Mouse (Mus musculus) layer of hippocampus, postnatal 10 days (tissue): ENCODE measurements around the gene Prps1l3. TPM values are rescaled to one million over a fixed set of nuclear protein-coding genes. Genes with fewer than 3 reads are reported as not detected.
"Not testable (repeated sequence)": the region's sequence is repeated elsewhere in the genome, so short reads cannot be mapped to it uniquely, and the experiment has no call there.

Experiments
- DNase-seq, 2 experiments: peaks; one replicate each; pipeline ENCODE4 v3.0.0; 2021; ENCODE audit warnings: low spot score in 2 of 2
- long read RNA-seq: library from polyadenylated mRNA; stranded (forward); transcript quantifications from one replicate; pipeline ENCODE4 v2.0.0, GENCODE M21; 2023
- total RNA-seq, 2 experiments: library from RNA; stranded (reverse); gene quantifications; 2 replicates each; pipeline ENCODE4 v1.2.3; 2021

The Prps1l3 gene
- total RNA-seq, result 10 to 100 TPM; 14.3 to 15.2 TPM
- long read RNA-seq, transcript Prps1l3-201 (2 exons, 1,720 nt), result major isoform, 11 of 12 reads
- long read RNA-seq, partial matches to known transcripts, result 0 of 12 reads
- long read RNA-seq, other reads (novel, unspliced or antisense), result 1 of 12 reads

DNA sequence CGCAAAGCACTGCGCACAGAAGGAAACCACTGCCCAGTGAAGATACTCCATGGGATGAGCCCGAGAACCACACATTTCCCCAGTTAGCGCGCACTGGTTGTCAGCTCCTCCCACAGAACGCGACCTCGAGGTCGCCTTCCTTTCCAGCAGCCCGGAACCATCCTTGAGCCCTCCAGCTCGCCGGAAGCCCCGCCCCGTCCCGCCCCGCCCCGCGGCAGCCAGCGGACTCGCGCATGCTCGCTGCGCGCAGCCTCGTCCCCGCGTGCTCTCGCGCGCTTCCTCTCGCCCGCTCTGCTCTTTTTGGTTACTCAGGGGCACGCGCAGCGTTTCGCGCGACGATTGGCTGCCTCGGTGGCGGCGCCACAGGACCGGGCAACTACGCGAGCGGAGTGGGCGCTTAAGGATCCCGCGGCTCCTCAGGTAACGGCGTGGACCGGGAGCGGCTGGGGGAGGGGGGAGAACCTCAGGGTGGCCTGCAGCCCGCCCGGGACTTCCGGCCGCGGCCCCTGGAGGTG, at the start of gene Prps1l3, which contains the start of gene Mipol1:
TSS of gene Prps1l3 (plus strand) at position 221 of the 515 bp plus-strand sequence.
TSS of gene Mipol1 (plus strand) at position 236 of the 515 bp plus-strand sequence.
- DNase-seq, result peak; percentile 82 to 86

DNA sequence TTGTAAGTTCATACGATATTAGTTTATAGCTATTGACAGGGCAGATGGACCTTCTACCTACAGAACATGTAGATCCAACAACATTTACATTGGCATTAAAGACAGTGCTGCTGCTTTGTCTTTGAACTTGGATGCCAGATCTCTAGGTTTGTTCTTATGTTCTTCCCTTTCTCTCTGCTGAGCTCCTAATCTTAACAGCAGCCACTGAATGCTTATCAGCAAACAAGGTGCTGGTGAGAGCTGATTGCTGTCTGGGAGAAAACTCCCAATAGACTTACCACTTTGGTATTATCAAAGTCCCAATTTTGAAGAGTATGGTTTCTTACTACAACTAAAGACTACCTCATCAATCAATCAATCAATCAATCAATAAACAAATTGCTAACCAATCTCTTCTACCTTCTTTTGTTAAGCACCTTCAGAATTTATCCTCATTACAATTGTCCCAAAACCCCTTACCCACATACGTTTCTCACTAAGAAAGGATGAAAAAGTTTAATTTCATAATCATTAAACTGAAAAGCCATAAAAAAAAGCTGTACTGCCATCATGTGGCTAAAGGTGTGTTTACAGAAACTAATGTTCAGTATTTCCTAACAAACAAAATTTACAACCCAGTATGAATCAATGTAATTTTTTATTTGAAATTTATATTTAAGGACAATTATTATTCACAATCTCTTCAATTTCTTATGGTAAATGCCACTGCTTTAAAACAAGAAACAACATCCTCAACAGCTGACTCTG, 45.6 kb upstream of the Prps1l3 start:
- no peak for DNase-seq

DNA sequence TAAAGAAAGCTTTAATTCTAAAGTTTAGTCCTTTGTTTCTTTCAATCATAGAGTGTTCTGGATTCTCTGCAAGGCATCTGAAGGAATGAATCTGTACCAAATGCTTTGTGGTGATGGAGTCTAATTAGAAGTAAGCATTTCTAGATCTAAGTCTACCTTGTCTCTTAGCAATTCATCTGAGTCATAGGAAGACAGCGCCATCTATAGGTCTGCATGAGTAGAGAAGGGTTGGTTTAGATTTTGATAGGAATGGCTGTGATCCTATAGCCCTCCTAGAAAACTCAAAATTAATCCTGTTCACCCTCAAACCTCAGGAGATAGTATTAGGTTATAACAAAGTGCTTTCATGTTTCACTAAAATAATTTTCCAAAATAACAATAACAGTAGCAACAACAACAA, 44.7 kb upstream of the Prps1l3 start:
- DNase-seq, result no peak

DNA sequence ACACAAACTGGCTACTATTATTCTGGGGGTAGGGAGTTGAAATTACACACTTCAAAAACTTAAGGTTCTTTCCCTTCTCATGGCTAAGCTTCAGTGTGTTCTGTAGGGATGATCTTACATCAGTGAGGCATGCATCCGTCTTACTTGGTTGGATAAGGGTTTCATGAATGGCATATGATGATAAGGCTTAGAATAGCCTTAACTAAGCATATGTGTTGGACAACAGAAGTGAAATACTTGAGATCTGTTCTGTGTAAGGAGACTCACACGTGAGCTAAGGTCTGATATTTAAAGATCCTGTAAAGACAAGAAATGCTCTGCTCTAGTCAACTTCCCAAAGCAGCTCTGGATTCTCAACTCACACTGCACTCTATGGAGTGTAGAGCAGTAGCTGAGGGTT, 44.1 kb upstream of the Prps1l3 start:
- DNase-seq, result no peak

DNA sequence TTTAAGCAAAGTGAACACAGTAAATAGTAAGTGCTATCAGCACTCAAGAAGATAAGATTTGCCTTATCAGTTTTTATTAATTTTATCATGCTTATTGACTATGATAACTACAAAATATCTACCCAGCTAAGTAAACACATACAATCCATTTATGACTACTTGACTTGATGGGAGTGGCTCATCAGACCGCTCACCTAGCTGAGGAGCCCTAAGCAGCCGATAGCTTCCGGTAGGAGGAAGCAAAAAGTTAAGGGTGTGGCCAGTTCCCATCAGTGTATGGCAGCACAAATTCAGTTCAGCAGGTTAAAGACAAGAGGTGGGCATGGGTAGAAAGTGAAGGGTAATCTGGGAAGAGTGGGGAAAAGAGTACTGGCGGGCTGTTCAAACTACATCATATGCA, 43.2 kb upstream of the Prps1l3 start:
- no peak for DNase-seq

DNA sequence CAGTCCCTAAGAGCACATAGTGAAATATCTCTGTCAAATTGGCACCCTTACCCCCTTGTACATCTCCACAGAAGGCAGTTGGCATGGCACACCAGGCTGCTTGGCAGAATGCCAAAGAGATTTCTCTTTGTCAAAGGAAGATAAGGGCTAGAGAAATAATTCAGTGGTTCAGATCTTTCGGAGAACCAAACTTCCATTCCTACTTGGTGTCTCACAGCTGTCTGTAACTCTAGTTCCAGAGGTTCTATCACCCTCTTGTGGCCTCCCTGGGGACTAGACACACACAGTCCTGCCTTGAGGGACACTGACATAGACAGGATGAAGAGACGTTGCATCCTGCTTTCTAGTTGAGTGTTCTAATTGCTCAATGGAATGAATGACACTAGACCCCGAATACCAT, 35.6 kb upstream of the Prps1l3 start:
- DNase-seq, result peak in 1 of 2 experiments; percentile 12

DNA sequence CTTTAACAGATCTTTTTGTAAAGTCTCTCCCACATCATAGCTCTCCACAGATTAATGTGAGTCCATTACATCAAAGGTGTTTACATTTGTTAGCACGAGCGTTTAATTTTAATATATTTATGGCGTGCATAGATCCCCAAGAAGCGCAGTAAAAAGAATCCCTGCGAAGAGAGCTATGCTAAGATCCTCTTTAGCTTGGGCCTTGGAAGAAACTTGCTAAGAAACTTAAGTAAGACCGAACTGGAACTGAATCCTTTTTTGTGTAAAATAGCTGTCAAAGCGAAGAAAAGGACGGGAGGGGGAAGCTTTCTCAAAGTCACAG, 34.0 kb upstream of the Prps1l3 start:
- DNase-seq, result no peak

DNA sequence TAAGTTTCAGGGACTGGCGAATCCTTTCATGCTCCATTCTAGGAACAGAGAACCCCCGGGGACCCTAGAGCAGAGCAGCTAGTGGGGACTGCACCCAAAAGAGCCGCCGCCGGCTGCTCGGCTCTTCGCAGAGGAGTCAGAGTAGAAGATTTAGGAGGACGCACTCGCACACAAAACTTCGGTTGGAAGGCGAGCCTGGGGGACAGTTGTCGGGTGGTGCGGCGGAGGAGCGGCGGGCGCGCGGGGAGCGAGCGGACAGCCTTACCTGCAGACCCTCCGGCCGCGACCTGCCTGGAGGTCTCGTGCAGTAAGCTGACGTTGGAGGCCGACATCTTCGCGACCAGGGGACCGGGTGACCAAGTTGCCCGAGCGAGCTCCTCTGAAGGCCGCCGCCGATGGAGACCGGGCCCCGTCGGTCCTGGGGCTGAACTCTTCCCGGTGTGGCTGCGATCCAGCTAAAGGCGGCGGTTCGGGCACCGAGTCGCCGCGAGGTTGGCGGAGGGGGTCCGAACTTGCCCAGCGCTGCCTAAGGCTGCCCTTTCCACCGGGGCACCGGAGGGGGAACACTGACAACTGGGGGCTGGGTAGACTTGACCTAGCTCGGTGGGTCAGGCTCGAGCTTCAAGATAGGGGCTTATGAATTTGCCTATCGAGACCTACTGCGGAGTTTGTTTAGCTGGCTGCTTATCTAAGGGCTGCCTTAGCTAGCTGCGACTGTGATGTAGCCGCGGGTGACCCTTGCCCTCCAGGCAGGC, 33.4 kb upstream of the Prps1l3 start:
- DNase-seq, result peak in 1 of 2 experiments; percentile 28

DNA sequence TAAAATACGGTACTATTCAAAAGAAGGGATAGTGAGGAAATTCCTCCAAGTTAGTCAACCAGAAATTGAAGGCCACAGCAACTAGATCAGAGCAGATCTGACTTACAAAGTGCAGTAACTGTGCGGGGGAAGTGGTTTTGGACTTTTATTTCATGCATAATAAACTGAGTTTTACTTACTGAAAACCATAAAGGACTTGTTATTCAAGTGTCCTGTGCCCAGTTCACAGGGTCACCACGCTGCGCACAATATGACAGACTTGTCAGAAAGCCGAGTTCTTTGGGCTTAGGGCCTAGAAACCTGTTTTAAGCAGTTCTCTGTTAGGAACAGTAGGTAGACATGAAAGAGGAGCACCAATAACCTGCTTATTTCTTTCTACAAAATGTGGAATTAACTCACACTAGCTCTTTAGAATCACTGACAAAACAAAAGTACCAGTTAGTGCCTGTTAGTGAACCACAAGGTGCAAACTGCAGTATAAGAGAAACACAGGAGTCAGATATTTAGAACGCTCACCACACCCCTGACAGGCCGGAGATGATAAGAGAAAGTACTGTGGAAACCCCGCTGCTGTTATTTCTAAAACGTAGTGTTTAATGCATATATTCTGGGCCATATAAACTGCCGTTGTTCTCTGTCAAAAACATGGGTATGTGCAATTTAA, 32.7 kb upstream of the Prps1l3 start, which contains the start of gene Slc25a21:
TSS of gene Slc25a21 (minus strand) at position 110 of the 664 bp plus-strand sequence.
- DNase-seq, result no peak

DNA sequence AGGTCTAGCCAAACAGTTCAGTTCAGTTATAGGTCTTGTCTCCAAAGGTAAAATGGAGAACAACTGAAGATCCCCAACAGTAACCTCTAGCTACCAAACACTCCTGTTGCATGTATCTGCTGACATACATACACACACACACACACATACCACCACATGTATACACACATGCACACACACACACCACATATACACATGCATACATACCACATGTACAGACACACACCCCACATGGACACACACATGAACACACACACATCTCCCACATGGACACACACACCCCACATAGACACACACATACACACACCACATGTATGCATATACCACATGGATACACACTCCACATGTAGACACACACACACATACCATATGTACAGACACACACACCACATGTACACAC, 31.9 kb upstream of the Prps1l3 start:
- no peak for DNase-seq

DNA sequence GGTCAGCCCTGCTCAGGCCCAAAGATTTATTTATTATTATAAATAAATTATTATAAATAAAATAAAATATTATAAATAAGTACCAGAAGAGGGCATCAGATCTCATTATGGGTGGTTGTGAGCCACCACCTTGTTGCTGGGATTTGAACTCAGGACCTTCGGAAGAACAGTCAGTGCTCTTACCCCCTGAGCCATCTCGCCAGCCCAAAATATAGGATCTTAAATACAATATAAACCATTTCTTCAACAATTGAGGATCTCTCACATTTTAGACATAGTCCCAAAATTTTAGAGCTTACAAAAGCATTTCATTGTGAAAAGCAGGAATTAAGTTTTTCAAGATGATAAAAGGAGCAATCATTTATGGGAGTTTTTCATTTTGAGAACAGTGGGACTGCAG, 30.8 kb upstream of the Prps1l3 start:
- DNase-seq, result no peak

DNA sequence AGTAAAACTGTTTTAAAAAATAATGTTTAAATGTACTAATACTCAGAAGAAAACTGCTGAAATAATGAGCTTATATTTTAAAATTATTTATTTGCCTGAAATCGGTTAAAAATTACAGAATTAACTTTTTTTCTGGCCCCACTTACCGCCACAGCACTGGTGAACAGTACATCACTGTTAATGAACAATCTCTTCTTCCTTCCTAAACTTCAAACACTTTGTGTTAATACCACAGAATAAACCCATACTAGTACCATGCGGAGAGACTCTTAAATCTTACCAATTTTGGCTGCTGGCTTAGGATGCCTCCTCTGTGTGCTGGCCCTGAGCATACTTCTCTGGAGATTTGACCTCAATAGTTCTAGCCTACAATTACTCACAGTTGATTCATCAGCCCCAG, 28.3 kb upstream of the Prps1l3 start:
- DNase-seq, result no peak

DNA sequence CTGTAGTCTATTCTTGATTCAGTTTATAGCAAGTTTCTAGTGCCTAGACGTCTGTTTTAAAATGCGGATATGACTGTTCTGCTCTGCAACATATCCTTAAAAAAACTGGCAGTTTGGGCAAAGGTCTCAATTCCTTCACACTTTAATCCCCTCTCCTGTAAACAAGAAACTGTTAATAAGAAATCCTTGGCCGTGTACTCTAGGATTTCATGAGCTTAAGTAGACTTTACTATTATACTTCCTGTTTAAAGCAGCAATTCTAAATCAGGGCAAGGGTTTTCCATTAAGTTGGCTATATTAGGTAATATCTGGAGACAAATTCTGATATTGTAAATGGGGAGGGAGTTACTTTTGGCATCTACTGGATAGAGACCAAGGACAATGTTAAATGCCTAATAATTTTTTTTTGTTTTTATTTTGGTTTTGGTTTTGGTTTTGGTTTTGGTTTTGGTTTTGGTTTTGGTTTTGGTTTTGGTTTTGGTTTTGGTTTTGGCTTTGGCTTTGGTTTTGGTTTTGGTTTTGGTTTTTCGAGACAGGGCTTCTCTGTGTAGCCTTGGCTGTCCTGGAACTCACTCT, 25.8 kb upstream of the Prps1l3 start:
- no peak for DNase-seq

DNA sequence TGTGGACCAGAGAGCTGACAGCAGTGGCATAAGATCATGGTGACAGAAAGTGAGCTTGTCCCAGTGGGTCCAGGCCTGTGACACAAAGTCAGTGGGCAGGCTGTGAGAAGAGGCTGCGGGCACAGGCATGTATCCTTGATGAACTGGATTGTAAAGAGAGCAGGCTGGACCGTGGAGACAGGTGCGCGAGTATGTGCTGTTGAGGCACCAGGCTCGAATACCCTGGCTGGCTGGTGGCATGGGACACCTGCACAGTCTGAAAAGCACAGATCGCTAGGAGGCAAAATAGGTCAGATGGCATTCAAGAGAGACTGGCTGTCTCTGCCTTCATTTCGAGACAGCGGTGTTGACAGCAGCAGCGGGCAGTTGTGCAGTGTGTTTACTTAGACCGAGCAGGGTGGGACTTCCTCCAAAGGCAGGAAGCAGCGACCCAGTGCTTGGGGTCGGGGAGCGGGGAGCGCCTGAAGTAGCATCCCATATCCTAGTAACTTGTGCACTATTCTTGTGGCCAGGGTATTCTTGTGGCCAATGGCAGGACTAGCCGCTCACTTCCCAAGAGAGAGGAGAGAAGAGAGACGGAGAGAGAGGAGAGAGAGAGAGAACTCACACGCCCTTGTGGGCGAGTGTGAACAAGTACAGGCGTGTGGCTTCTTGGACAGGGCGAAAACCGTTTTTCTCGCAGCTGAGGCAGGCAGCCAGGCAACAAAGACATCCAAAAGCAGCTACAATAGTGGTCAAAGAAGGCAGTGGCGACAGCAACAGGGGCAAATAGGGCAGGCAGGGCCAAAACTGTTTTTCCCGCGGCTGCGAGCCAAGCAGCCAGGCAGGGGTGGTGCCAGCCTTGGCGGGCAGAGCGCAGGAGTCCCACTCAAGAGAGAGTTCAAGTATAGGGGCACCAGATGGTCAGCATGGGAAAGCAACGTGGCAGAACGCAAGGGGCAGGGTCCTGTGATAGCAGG, 18.6 kb upstream of the Prps1l3 start:
- DNase-seq, result peak; percentile 59 to 63

DNA sequence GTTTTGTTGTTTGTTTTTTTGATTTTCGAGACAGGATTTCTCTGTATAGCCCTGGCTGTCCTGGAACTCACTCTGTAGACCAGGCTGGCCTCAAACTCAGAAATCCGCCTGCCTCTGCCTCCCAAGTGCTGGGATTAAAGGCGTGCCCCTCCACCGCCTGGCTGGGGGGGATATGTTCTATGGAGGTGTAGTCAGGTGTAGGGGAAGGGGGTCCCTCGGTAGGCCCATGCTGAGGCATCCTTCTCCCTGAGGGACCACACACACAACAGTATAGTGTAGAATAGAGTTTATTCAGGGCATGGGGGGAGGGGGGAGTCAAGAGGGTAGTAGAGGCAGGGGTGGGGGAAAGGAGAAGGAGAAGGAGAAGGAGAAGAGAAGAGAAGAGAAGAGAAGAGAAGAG, 17.7 kb upstream of the Prps1l3 start:
- DNase-seq, result not testable (repeated sequence)

DNA sequence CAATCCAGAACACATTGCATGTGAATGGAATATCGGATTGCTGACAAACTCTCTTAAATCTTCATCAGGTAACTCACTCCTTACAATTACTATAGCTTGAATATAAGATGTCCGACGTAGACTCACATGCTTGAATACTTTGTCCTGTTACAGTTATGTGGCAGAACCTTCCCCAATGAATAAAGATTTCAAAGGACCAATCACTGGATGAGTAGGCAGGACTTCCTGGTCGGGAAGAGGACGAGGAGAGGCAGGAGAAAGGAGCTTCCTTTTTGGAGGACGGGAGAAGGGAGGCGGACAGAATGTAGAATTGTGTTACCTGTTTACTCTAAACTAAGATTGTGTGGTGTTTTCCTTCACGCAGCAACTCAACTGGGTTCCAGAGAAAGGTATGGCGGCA, 3.8 kb upstream of the Prps1l3 start:
- no peak for DNase-seq

DNA sequence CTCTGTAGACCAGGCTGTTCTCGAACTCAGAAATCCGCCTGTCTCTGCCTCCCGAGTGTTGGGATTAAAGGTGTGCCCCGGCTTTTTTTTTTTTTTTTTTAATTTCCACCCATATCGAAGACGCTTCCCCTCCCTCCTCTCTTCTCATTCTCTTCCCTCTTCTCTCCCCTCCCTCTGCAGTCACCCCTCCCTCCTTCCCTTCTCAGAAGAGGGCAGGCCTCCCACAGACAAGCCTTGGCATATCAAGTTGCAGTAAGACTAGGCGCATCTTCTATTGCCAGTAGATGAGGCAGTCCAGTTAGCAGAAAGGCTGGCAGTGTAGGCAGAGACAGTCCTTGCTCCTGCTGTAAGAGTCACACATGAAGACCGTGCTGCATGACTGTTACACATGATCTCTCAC, 2.4 kb upstream of the Prps1l3 start:
- no peak for DNase-seq

DNA sequence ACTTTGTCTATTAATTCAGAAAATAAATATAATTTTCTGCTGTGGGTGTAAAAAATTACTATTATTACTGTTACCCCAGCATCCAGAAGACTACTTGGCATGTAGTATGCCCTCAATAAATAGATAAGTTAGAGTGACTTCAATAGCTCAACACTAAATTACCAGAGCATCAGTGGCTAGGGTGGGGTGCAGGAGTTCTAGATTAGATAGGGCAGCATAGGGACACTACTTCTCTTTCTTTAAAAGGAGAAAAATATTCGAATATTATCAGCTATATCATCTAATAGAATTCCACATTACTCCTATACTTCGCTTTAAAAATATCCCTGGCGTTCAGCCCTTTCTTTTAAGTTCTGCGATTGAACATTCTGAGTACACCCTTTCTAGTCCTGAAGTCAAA, 509 bp upstream of the Prps1l3 start:
- no peak for DNase-seq

DNA sequence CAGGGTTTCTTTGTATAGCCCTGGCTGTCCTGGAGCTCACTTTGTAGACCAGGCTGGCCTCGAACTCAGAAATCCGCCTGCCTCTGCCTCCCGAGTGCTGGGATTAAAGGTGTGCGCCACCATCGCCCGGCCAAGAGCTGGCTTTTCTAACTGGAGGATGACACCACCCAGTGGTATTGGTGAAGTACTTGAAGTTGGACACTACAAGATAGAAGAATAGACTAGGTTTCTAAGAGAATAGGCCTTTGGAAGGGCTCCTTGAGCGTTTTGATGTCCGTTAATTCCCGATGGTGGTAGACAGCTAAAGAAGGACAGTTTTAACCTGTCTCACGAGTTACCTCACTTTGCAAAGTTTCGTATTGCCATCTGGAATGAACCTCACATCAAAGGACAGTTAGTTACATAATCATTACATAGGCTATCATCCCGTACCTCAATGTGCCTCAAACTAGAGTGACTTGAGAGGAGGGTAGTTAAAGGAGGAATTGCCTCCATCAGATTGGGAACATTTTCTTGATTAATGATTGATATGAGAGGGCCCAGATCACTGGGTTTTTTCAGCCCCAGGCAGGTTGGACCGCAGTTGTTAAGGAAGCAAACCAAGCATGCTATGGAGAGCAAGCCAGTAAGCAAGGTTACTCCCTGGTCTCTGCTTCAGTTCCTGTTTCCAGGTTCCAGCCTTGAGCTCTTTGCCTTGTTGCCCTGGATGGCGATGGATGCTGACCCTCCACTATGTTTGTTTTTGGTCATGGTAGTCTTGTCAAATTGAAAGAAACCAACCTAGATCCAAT, 1.1 kb downstream of the Prps1l3 start:
- DNase-seq, result no peak
